Mouse (Mus musculus): ENCODE measurements around the gene Cenpb.

DNA sequence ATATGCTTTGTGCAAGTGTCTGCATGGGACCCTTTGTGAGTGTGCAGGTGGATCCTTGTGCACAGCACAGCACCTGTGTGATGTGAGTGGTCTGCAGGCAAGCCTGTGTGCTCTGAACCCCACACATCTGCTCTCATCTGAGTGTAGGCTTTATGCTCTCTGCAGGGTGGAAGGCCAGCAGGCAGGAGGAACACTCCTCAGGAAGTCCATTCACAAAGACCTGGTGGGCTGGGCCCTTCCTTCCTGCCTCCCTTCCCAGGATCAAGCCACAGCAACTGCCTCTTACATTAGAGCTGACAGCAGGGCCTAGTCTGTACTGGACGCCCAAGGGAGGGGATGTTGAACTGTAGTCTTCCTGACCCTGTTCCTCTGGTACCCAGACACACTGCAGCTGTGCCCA is 45.5 kb downstream of the Cenpb start:
- no peak for TF ChIP-seq CTCF (IDR thresholded peaks at IDR 0.05; ENCODE audit: control insufficient read depth, insufficient read depth, low read length)
- TF ChIP-seq POLR2A (IDR thresholded peaks at IDR 0.05; ENCODE audit: borderline replicate concordance, control insufficient read depth, low read depth, low read length): no peak

All from bone marrow, adult 2 months (tissue).